Mouse (Mus musculus): ENCODE data around the gene Il16.
A peak's percentile ranks its signal among the peaks of the same experiment; 100 is the strongest.

Gene Il16

GRCm38 (mm10) chr7:83745413-83746106 is at the start of gene Il16:
Gene Il16 (minus strand): TSS chr7:83745726.
- DNase-seq (ENCODE audit: low spot score in 2 of 2): no peak

- no peak for DNase-seq (ENCODE audit: low spot score in 2 of 2)
Measured at GRCm38 (mm10) chr7:83794705-83795104, 49.2 kb upstream of the Il16 start, which contains the start of gene Cfap161. Gene Cfap161 (minus strand): TSS chr7:83794880.

- no peak for DNase-seq (ENCODE audit: low spot score in 2 of 2)
Measured at GRCm38 (mm10) chr7:83794006-83794683, 48.6 kb upstream of the Il16 start.

GRCm38 (mm10) chr7:83780881-83781280 is 35.4 kb upstream of the Il16 start:
- no peak for DNase-seq (ENCODE audit: low spot score in 2 of 2)

- no peak for DNase-seq (ENCODE audit: low spot score in 2 of 2)
Measured at GRCm38 (mm10) chr7:83780026-83780425, 34.5 kb upstream of the Il16 start.

GRCm38 (mm10) chr7:83779028-83779427 is 33.5 kb upstream of the Il16 start:
- peak in 1 of 2 experiments; percentile 51 for DNase-seq (ENCODE audit: low spot score in 2 of 2)

- peak in 1 of 2 experiments; percentile 51 for DNase-seq (ENCODE audit: low spot score in 2 of 2)
Measured at GRCm38 (mm10) chr7:83778516-83778915, 33.0 kb upstream of the Il16 start.

- DNase-seq (ENCODE audit: low spot score in 2 of 2): peak in 1 of 2 experiments; percentile 57
Measured at GRCm38 (mm10) chr7:83774721-83775120, 29.2 kb upstream of the Il16 start.

- DNase-seq (ENCODE audit: low spot score in 2 of 2): peak in 1 of 2 experiments; percentile 6
Measured at GRCm38 (mm10) chr7:83763674-83764073, 18.1 kb upstream of the Il16 start.

GRCm38 (mm10) chr7:83762336-83762735 is 16.8 kb upstream of the Il16 start:
- peak in 1 of 2 experiments; percentile 36 for DNase-seq (ENCODE audit: low spot score in 2 of 2)

GRCm38 (mm10) chr7:83751055-83751454 is 5.5 kb upstream of the Il16 start:
- no peak for DNase-seq (ENCODE audit: low spot score in 2 of 2)

- no peak for DNase-seq (ENCODE audit: low spot score in 2 of 2)
Measured at GRCm38 (mm10) chr7:83748405-83748804, 2.9 kb upstream of the Il16 start.

GRCm38 (mm10) chr7:83746107-83746687 is 671 bp upstream of the Il16 start:
- DNase-seq (ENCODE audit: low spot score in 2 of 2): no peak

GRCm38 (mm10) chr7:83745065-83745412 is 487 bp downstream of the Il16 start:
- DNase-seq (ENCODE audit: low spot score in 2 of 2): no peak

- DNase-seq (ENCODE audit: low spot score in 2 of 2): no peak
Measured at GRCm38 (mm10) chr7:83744250-83744649, 1.3 kb downstream of the Il16 start.

GRCm38 (mm10) chr7:83742690-83743089 is 2.8 kb downstream of the Il16 start:
- DNase-seq (ENCODE audit: low spot score in 2 of 2): no peak

- DNase-seq (ENCODE audit: low spot score in 2 of 2): no peak
Measured at GRCm38 (mm10) chr7:83742026-83742425, 3.5 kb downstream of the Il16 start.

GRCm38 (mm10) chr7:83739680-83740310 is 5.7 kb downstream of the Il16 start:
- no peak for DNase-seq (ENCODE audit: low spot score in 2 of 2)

GRCm38 (mm10) chr7:83738623-83739462 is 6.7 kb downstream of the Il16 start:
- DNase-seq (ENCODE audit: low spot score in 2 of 2): no peak

GRCm38 (mm10) chr7:83737914-83738490 is 7.5 kb downstream of the Il16 start:
- no peak for DNase-seq (ENCODE audit: low spot score in 2 of 2)

All from spleen, postnatal 4 days (tissue).